Mouse (Mus musculus): ENCODE measurements at regions not wholly inside any gene's neighbourhood (a gene's known extent, or its start where the extent isn't known, plus 50 kb on each side); places are given as distances from the start of the nearest gene placed in this dataset.

- TF ChIP-seq CTCF (IDR thresholded peaks at IDR 0.05; ENCODE audit: borderline replicate concordance, insufficient read depth, low read length) (no peak), POLR2A (IDR thresholded peaks at IDR 0.05; ENCODE audit: low read depth, low read length) (no peak)
Measured at GRCm38 (mm10) chr3:117459507-117459906, 98.8 kb upstream of the Plppr4 start.

All from embryonic fibroblast, embryonic 13.5 days (primary cell).